Comparison of ENCODE assay signal across 8 mouse cellular contexts in the genomic region with DNA sequence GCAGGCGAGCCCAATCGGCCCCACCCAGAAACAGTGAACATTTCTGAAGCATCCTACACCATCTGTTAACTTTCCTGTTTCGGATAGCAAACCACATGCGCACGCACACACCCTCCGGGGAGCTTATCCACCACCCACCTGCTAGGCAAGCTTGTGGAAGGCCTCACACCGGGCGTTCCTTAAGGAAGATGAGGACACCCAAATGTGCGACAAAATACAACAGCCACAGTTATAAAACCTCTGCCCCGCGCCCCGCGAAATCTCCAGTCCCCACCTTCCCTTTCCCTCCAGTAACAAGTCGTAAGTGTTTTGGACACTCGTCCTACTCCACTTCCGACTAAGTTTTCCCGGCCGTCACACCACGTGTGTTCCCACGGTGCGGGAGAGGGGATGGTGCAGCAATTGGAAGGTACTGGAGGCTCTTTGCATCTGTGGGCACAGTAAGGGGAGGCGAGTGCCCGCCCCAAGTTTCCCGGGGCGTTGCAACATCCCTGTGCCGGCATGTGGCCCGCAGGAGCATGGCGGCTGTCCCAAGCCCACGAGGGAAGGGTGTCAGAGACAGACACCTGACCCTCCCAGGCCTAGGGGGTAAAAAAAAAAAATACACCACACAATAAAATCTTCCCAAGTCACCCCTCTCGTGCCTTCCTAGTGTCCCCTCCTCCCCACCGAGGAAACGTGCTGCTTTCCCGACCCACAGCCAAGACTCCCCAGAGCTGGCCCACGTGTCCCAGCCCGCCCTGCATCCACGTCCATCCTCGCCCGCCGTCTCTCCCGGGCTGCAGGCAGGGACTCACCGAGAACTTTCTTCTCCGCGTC. TPM values are rescaled to one million over a fixed set of nuclear protein-coding genes. Genes with fewer than 3 reads are reported as not detected.
DNase-seq lines count a peak whose midpoint lies in the region; ATAC-seq and TF ChIP-seq lines count a peak whose summit lies in the region.

No protein-coding gene starts in this region.

- peak overlapping the region; percentile 85 for H3K9ac ChIP-seq in embryonic facial prominence, embryonic 12.5 days
- peak overlapping the region; percentile 99 for H3K9ac ChIP-seq in heart, adult 2 months (ENCODE audit: low read depth, low read length)
- peak overlapping the region; percentile 96 for H3K9ac ChIP-seq in limb, embryonic 15.5 days
- peak overlapping the region; percentile 91 for H3K9ac ChIP-seq in midbrain, postnatal 0 days (replicated peaks; ENCODE audit: low read length, poor library complexity, severe bottlenecking)

- H3K27ac ChIP-seq in embryonic facial prominence, embryonic 12.5 days = peak overlapping the region; percentile 84; the same call in 1 of the 2 replicates
- H3K27ac ChIP-seq in heart, adult 2 months = peak overlapping the region; percentile 73
- peak overlapping the region; percentile 93 for H3K27ac ChIP-seq in limb, embryonic 15.5 days
- peak overlapping the region; percentile 79 for H3K27ac ChIP-seq in midbrain, postnatal 0 days (ENCODE audit: low read depth, low read length)

- peaks cover 23% of the 10 kb centered on the region for H3K4me1 ChIP-seq in embryonic facial prominence, embryonic 12.5 days
- H3K4me1 ChIP-seq in heart, adult 2 months (ENCODE audit: control insufficient read depth, insufficient read depth, low read length) = peaks cover 15% of the 10 kb centered on the region
- H3K4me1 ChIP-seq in limb, embryonic 15.5 days = peaks cover 37% of the 10 kb centered on the region
- peaks cover 13% of the 10 kb centered on the region for H3K4me1 ChIP-seq in midbrain, postnatal 0 days (ENCODE audit: insufficient read depth, low read length)

- under 1% methylated on average over 43 of the region's 43 CpGs for WGBS in embryonic facial prominence, embryonic 12.5 days
- 2% methylated on average over 43 of the region's 43 CpGs for WGBS in heart, adult 2 months
- WGBS in limb, embryonic 15.5 days = under 1% methylated on average over 43 of the region's 43 CpGs
- under 1% methylated on average over 43 of the region's 43 CpGs for WGBS in midbrain, postnatal 0 days

- no peak for TF ChIP-seq CTCF in heart, adult 2 months (IDR thresholded peaks at IDR 0.05)
- TF ChIP-seq CTCF in midbrain, postnatal 0 days (IDR thresholded peaks at IDR 0.05) = no peak

- peak; percentile 81 for DNase-seq in 3T3-L1 (ENCODE audit: low read depth, low spot score)
- peak; percentile 80 for DNase-seq in adrenal gland, postnatal 14 days
- peak; percentile 78 to 81 for DNase-seq in heart, adult 2 months
- DNase-seq in kidney, adult 8-10 months = peak; percentile 32 to 37
- DNase-seq in midbrain, postnatal 0 days (ENCODE audit: low spot score) = peak; percentile 36
- DNase-seq in spleen, postnatal 36 days (ENCODE audit: low spot score in 2 of 2) = peak; percentile 59 to 72

- intact Hi-C loops in heart, adult 2 months (cut with DNase I) = loop anchor here (1.0 kb wide), 1 partner anchor 94 kb away; the partner anchor contains the start of gene Magohb

- peak overlapping the region; percentile 77 for H3K4me2 ChIP-seq in embryonic facial prominence, embryonic 12.5 days (replicated peaks)
- H3K4me2 ChIP-seq in limb, embryonic 15.5 days = peak overlapping the region; percentile 67
- H3K4me2 ChIP-seq in midbrain, postnatal 0 days (ENCODE audit: low read depth, low read length, poor library complexity, severe bottlenecking) = peak overlapping the region; percentile 59

- no peaks in the 10 kb centered on the region for H3K9me3 ChIP-seq in embryonic facial prominence, embryonic 12.5 days
- H3K9me3 ChIP-seq in limb, embryonic 15.5 days = no peaks in the 10 kb centered on the region
- H3K9me3 ChIP-seq in midbrain, postnatal 0 days (ENCODE audit: low read length) = no peaks in the 10 kb centered on the region

- peak overlapping the region; percentile 71 for H3K4me3 ChIP-seq in embryonic facial prominence, embryonic 12.5 days
- H3K4me3 ChIP-seq in heart, adult 2 months = peak overlapping the region; percentile 81
- H3K4me3 ChIP-seq in limb, embryonic 15.5 days = peak overlapping the region; percentile 80
- H3K4me3 ChIP-seq in midbrain, postnatal 0 days (ENCODE audit: low read depth, low read length) = peak overlapping the region; percentile 90

- ATAC-seq in embryonic facial prominence, embryonic 12.5 days (ENCODE audit: insufficient number of reproducible peaks, insufficient read depth, low FRiP score, low TSS enrichment) = peak; percentile 62; the same call in 1 of the 2 replicates
- ATAC-seq in limb, embryonic 15.5 days (ENCODE audit: insufficient number of reproducible peaks, low FRiP score, low TSS enrichment, low read depth) = no peak
- peak; percentile 78 for ATAC-seq in midbrain, postnatal 0 days (ENCODE audit: low FRiP score)

- no peaks in the 10 kb centered on the region for H3K36me3 ChIP-seq in embryonic facial prominence, embryonic 12.5 days
- peaks cover 20% of the 10 kb centered on the region for H3K36me3 ChIP-seq in heart, adult 2 months (ENCODE audit: control insufficient read depth, insufficient read depth, low read length)
- H3K36me3 ChIP-seq in limb, embryonic 15.5 days = no peaks in the 10 kb centered on the region
- H3K36me3 ChIP-seq in midbrain, postnatal 0 days (ENCODE audit: insufficient read depth, low read length) = no peaks in the 10 kb centered on the region

- H3K27me3 ChIP-seq in embryonic facial prominence, embryonic 12.5 days = no peaks in the 10 kb centered on the region
- no peaks in the 10 kb centered on the region for H3K27me3 ChIP-seq in heart, adult 2 months (ENCODE audit: control insufficient read depth, insufficient read depth, low read length)
- no peaks in the 10 kb centered on the region for H3K27me3 ChIP-seq in limb, embryonic 15.5 days
- H3K27me3 ChIP-seq in midbrain, postnatal 0 days (ENCODE audit: insufficient read depth, low read length) = no peaks in the 10 kb centered on the region

- no peaks in the 10 kb centered on the region; the same call in 1 of the 2 replicates for H3K79me2 ChIP-seq in heart, adult 2 months (replicated peaks; ENCODE audit: control insufficient read depth, insufficient read depth, low read length)

- TF ChIP-seq EP300 in heart, adult 2 months (IDR thresholded peaks at IDR 0.05; ENCODE audit: insufficient read depth, low read depth, low read length) = no peak

- no peak for TF ChIP-seq POLR2A in heart, adult 2 months (IDR thresholded peaks at IDR 0.05; ENCODE audit: insufficient read depth, low read depth, low read length)

RNA-seq across cellular contexts. Expression of gene Ybx3, which starts 0.8 kb away (rescaled TPM):
- 249 and 280 TPM in 2 replicates for total RNA-seq in adrenal gland, postnatal 14 days (2021)
- polyA plus RNA-seq in embryonic facial prominence, embryonic 12.5 days (2016; fragmentation: Nextera tagmentation; extraction: Ambion mirVana) = 37.1 and 40.3 TPM in 2 replicates
- total RNA-seq in heart, adult 2 months (2021) = 100 to 1,000 TPM; 246 to 262 TPM
- polyA plus RNA-seq in heart, adult 2 months (2012; rRNA removed) = 72.1 and 87.2 TPM in 2 replicates
- polyA plus RNA-seq in limb, embryonic 15.5 days (2015; fragmentation: Nextera tagmentation; extraction: Ambion mirVana) = 83.7 and 89.1 TPM in 2 replicates
- total RNA-seq in midbrain, postnatal 0 days (2014; rRNA removed) = 104 and 111 TPM in 2 replicates
- 28.1 and 33.6 TPM in 2 replicates for polyA plus RNA-seq in midbrain, postnatal 0 days (2015; fragmentation: Nextera tagmentation; extraction: Ambion mirVana)

RNA-seq across cellular contexts. Expression of gene Styk1, which starts 34.0 kb away (rescaled TPM):
- total RNA-seq in adrenal gland, postnatal 14 days (2021) = 0.23 and 0.63 TPM in 2 replicates
- polyA plus RNA-seq in embryonic facial prominence, embryonic 12.5 days (2016; fragmentation: Nextera tagmentation; extraction: Ambion mirVana) = 1.8 and 2.6 TPM in 2 replicates
- total RNA-seq in heart, adult 2 months (2021) = under 1 TPM; 0.08 to 0.09 TPM
- 0.12 and 0.23 TPM in 2 replicates for polyA plus RNA-seq in heart, adult 2 months (2012; rRNA removed)
- 1.3 and 1.9 TPM in 2 replicates for polyA plus RNA-seq in limb, embryonic 15.5 days (2015; fragmentation: Nextera tagmentation; extraction: Ambion mirVana)
- total RNA-seq in midbrain, postnatal 0 days (2014; rRNA removed) = 4.9 and 7.3 TPM in 2 replicates
- polyA plus RNA-seq in midbrain, postnatal 0 days (2015; fragmentation: Nextera tagmentation; extraction: Ambion mirVana) = 6.7 and 6.9 TPM in 2 replicates
